Mouse (Mus musculus) natural killer cell, adult 2 months (primary cell): ENCODE results near the gene Ifna4.
A peak's percentile ranks its signal among the peaks of the same experiment; 100 is the strongest.
"Not testable (repeated sequence)": the region's sequence is repeated elsewhere in the genome, so short reads cannot be mapped to it uniquely, and the experiment has no call there.

Experiments
- DNase-seq, 2 experiments: peaks; one replicate each; pipeline ENCODE4 v3.0.0; 2022; ENCODE audit warnings: low spot score in 2 of 2

Ifna4 gene

DNA sequence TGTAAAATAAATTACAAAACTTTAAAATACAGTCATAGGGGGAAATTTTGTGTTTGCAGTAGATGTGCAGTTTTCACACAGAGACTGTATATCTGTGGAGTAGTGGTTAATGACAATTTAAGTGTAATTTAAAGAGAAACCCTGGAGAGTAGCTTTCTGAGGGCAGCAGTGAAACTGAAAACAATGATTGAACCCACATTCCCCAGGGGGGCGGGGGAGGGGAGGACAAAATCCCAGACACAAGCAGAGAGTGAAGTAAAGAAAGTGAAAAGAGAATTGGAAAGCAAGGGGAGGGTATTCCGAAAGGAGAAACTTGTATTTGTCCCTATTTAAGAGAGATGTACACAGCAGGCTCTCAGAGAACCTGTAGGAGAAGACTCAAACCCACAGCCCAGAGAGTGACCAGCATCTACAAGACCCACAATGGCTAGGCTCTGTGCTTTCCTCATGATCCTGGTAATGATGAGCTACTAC, at the start of gene Ifna4:
Gene Ifna4 (plus strand): TSS at position 424 of the 474 bp plus-strand sequence.
- no peak for DNase-seq

DNA sequence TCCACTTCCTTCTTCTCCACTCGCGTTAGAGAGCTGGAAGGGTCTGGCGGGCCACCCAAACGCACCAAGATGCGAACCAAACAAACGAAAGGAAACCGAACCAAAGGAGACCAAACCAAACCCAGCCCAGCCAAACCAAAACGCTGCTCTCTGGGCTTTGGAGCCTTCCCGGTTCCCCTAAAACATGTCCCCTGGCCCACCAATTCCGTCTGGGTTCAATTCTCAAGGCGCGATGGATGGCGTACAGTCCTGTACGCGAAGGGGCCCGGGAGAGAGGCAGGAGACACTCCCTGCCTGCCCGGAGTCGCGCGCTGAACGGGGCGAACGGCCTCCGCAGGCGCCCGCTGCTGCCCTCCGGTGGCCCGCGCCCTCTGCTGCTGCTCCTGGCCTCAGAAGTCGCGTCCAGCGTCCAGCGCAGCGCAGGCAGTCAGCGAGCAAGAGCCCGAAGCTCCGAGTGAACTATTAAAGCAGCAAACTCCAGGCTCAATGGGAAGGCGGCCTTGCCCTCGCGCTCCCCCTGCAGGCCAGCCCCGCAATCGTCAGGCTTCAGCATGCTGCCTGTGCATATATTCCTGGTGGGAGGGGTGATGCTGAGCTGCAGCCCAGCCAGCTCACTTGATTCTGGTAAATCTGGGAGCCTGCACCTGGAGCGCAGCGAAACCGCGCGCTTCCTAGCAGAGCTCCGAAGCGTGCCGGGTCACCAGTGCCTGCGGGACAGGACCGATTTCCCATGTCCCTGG, 47.6 kb upstream of the Ifna4 start, which contains the start of gene Gm13275:
Gene Gm13275 (plus strand): TSS at position 552 of the 740 bp plus-strand sequence.
- peak; percentile 74 to 77 for DNase-seq

DNA sequence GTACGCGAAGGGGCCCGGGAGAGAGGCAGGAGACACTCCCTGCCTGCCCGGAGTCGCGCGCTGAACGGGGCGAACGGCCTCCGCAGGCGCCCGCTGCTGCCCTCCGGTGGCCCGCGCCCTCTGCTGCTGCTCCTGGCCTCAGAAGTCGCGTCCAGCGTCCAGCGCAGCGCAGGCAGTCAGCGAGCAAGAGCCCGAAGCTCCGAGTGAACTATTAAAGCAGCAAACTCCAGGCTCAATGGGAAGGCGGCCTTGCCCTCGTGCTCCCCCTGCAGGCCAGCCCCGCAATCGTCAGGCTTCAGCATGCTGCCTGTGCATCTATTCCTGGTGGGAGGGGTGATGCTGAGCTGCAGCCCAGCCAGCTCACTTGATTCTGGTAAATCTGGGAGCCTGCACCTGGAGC, 44.6 kb upstream of the Ifna4 start, which contains the start of gene Gm13279:
Gene Gm13279 (plus strand): TSS at position 301 of the 400 bp plus-strand sequence.
- DNase-seq: not testable (repeated sequence)

DNA sequence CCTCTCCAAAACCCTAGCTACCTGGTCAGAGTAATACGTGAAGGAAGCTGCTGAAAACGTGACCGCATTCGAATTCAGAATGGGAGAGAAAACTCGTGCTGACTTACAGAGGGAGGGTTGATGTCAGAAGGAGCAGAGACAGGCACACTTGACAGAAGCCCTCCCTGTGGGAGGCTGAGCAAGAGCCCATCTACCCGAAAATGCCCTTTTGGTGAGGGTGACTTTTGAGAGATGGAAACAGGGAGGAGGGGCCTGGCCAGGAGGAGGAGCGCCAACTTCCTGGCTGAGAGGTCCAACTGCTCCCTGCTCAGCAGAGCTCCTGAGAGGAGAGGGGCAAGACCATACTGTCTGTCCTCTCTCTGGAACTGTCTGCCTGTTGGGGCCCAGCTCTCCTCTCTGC, 42.3 kb upstream of the Ifna4 start, which contains the start of gene Gm13285:
Gene Gm13285 (plus strand): TSS at position 301 of the 400 bp plus-strand sequence.
- not testable (repeated sequence) for DNase-seq

DNA sequence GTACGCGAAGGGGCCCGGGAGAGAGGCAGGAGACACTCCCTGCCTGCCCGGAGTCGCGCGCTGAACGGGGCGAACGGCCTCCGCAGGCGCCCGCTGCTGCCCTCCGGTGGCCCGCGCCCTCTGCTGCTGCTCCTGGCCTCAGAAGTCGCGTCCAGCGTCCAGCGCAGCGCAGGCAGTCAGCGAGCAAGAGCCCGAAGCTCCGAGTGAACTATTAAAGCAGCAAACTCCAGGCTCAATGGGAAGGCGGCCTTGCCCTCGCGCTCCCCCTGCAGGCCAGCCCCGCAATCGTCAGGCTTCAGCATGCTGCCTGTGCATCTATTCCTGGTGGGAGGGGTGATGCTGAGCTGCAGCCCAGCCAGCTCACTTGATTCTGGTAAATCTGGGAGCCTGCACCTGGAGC, 38.7 kb upstream of the Ifna4 start, which contains the start of gene Gm13287:
Gene Gm13287 (plus strand): TSS at position 301 of the 400 bp plus-strand sequence.
- not testable (repeated sequence) for DNase-seq

DNA sequence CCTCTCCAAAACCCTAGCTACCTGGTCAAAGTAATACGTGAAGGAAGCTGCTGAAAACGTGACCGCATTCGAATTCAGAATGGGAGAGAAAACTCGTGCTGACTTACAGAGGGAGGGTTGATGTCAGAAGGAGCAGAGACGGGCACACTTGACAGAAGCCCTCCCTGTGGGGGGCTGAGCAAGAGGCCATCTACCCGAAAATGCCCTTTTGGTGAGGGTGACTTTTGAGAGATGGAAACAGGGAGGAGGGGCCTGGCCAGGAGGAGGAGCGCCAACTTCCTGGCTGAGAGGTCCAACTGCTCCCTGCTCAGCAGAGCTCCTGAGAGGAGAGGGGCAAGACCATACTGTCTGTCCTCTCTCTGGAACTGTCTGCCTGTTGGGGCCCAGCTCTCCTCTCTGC, 36.4 kb upstream of the Ifna4 start, which contains the start of gene Gm13288:
Gene Gm13288 (plus strand): TSS at position 301 of the 400 bp plus-strand sequence.
- not testable (repeated sequence) for DNase-seq

DNA sequence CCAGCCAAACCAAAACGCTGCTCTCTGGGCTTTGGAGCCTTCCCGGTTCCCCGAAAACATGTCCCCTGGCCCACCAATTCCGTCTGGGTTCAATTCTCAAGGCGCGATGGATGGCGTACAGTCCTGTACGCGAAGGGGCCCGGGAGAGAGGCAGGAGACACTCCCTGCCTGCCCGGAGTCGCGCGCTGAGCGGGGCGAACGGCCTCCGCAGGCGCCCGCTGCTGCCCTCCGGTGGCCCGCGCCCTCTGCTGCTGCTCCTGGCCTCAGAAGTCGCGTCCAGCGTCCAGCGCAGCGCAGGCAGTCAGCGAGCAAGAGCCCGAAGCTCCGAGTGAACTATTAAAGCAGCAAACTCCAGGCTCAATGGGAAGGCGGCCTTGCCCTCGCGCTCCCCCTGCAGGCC, 35.9 kb upstream of the Ifna4 start:
- peak; percentile 11 to 21 for DNase-seq

DNA sequence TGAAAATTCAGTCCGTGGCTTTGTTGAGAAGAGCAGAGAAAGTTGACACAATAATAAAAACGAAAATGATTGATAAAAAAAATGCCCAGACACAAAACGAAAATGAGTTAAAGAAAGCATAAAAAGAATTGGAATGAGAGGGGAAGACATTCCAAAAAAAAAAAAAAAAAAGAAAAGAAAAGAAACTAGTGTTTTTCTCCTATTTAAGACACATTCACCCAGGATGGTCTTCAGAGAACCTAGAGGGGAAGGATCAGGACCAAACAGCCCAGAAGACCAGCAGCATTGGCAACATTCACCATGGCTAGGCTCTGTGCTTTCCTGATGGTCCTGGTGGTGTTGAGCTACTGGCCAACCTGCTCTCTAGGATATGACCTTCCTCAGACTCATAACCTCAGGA, 25.7 kb upstream of the Ifna4 start, which contains the start of gene Ifna7:
Gene Ifna7 (plus strand): TSS at position 301 of the 400 bp plus-strand sequence.
- DNase-seq: no peak

DNA sequence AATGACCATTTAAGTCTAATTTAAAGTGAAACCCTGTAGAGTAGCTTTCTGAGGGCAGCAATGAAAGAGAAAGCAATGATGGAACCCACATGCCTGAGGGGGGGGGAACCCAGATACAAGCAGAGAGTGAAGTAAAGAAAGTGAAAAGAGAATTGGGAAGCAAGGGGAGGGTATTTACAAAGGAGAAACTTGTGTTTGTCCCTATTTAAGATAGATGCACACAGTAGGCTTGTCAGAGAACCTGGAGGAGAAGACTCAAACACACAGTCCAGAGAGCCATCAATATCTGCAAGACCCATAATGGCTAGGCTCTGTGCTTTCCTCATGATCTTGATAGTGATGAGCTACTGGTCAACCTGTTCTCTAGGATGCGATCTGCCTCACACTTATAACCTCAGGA, 22.0 kb upstream of the Ifna4 start, which contains the start of gene Ifna11:
Gene Ifna11 (plus strand): TSS at position 301 of the 400 bp plus-strand sequence.
- no peak for DNase-seq

DNA sequence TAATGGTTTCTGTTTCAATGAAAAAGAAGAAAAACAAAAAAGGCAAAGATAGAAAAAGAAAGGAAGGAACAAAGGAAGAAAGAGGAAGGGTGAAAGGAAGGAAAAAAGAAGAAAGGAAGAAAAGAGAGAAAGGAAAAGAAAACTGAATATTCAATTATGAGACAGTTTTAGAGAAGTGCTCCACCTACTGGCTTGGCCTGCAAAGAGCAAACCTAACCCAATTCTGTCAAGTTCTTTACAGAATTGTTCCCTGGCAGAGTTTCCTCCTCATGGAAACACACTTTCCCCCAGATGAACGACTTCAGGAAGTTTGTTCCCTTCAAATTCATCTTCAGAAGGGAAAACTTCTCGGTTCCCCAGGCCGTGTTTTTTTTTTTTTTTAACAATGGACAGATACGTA, 18.7 kb upstream of the Ifna4 start:
- DNase-seq: no peak

DNA sequence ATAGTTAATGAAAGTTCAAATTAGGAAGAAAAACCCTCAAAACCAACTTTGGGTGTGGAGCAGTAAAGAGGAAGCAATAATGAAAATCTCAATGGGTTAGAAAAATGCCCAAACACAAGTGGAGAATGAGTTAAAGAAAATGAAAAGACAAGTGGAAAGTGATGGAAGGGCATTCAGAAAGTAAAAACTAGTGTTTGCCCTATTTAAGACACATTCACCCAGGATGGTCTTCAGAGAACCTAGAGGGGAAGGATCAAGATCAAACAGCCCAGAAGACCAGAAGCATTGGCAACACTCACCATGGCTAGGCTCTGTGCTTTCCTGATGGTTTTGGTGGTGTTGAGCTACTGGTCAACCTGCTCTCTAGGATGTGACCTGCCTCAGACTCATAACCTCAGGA, 14.5 kb upstream of the Ifna4 start, which contains the start of gene Ifna6:
Gene Ifna6 (plus strand): TSS at position 301 of the 400 bp plus-strand sequence.
- not testable (repeated sequence) for DNase-seq

DNA sequence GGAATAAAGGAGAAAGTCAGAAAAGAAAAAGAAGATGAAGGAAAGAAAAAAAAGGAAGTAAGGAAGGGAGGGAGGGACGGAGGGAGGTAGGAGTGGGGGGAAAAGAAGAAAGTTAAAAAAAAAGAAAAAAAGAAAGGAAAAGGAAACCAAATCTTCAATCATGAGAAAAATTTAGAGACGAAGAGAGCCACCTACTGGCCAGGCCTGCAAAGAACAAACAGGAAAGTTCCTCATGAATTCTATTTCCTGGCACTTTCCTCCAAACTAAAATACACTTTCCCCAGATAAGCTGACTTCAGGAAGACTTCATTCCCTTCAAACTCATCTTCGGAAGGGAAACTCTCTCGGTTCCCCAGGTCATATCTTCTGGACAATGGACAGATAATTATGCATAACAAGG, 11.1 kb upstream of the Ifna4 start:
- peak in 1 of 2 experiments; percentile 24 for DNase-seq

DNA sequence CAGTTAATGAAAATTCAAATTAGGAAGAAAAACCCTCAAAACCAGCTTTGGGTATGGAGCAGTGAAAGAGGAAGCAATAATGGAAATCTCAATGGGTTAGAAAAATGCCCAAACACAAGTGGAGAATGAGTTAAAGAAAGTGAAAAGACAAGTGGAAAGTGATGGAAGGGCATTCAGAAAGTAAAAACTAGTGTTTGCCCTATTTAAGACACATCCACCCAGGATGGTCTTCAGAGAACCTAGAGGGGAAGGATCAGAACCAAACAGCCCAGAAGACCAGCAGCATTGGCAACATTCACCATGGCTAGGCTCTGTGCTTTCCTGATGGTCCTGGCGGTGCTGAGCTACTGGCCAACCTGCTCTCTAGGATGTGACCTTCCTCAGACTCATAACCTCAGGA, 6.4 kb upstream of the Ifna4 start, which contains the start of gene Ifna5:
Gene Ifna5 (plus strand): TSS at position 301 of the 400 bp plus-strand sequence.
- not testable (repeated sequence) for DNase-seq

DNA sequence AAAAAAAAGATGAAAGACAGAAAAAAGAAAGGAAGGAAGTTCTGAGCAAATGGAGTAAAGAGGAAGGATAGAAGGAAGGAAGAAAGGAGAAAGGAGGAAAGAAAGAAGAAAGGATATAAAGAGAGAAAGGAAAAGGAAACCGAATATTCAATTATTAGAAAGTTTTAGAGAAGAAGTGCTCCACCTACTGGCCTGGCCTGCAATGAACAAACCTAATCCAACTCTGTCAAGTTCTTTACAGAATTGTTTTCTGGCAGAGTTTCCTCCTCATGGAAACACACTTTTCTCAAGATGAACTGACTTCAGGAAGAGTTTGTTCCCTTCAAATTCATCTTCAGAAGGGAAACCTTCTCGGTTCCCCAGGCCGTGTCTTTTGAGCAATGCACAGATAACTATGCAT, 2.8 kb upstream of the Ifna4 start:
- DNase-seq: no peak

DNA sequence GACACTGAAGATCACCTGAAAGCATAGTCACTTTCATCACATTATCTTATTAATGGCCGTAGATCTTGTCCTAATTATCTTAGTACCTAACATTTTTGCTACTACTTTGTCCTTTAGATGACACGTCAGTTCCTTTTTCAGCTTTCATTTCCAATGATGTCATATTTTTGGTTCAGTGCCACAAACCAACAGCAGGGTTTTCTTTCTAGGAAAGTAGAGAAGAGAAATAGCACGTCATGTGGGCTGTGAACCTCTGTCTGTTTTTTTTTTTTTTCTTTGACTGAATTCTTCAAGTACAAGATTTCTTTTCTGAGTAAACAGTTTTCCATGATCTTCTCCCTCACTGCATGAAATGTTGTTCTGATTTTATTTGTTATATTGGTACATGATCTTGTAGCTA, 1.6 kb upstream of the Ifna4 start:
- DNase-seq: no peak

DNA sequence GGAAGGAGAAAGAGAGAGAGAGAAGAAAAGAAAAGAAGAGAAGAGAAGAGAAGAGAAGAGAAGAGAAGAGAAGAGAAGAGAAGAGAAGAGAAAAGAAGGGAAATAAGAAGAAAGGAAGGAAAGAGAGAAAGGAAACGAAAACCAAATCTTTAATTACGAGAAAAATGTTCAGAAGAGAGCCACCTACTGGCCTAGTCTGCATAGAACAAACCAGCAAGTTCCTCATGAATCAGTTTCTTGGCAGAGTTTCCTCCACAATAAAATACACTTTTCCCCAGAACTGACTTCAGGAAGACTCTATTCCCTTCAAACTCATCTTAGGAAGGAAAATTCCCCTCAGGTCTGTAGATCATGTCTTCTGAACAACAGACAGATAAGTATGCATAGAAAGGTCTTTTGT, 3.7 kb downstream of the Ifna4 start:
- no peak for DNase-seq

DNA sequence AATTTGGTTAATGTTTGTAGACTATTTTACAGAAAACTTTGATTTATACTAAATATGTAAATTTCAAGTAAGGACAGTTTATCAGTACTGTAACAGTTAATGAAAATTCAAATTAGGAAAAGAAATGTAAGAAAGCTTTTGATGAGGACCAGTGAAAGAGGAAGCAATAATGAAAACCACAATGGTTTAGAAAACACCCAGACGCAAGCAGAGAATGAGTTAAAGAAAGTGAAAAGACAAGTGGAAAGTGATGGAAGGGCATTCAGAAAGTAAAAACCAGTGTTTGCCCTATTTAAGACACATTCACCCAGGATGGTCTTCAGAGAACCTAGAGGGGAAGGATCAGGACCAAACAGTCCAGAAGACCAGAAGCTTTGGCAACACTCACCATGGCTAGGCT, 8.0 kb downstream of the Ifna4 start, which contains the start of gene Ifna1:
Gene Ifna1 (plus strand): TSS at position 390 of the 400 bp plus-strand sequence.
- no peak for DNase-seq

DNA sequence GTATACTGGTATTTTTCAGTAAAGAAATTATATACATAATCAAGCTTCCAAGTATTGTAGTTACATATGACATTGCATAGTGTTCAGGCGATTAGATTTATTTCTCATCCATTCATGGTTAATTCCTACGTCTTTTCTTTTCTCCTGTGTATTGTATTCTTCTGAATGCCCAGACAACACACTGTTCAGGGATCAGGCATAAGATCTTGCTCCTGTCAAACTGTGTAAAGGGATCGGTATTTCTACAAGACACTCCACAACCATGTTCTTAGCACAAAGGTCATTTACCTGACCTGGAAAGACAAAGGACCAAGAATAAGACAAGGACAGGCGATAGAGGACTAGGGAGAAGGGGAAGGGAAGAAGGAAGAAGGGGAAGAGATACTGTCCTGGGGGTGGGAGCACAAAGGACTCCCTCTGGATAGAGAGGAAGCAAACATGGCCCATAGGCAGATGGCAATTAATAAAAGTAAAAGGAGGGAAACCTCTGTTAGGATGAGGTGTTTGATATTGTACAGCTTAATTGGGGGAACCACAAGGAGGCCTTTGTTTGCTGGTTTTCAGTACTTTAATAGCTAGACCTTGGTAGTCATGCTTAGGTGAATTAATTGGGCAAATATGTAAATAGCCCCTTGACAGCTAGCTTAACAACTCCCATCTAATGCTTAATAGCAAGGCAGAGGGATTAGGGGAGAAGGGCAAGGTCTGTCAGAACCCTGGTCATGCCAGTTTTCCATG, 9.5 kb downstream of the Ifna4 start:
- no peak for DNase-seq

DNA sequence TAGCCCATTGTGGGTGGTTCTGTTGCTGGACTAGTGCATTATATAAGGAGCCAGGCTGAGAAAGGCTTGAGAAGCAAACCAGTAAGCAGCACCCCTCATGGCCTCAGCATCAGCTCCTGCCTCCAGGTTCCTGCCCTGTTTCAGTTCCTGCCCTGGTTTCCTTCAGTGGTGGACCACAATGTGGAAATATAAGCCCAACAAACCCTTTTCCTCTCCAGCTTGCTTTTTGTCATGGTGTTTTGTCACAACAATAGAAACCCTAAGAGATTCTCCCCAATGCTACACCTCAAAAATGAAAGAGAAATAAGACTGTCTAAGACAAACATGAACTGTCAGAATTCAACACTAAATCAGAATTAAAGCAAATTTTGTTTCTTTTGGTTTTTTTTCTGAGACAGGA, 17.6 kb downstream of the Ifna4 start:
- DNase-seq: no peak

DNA sequence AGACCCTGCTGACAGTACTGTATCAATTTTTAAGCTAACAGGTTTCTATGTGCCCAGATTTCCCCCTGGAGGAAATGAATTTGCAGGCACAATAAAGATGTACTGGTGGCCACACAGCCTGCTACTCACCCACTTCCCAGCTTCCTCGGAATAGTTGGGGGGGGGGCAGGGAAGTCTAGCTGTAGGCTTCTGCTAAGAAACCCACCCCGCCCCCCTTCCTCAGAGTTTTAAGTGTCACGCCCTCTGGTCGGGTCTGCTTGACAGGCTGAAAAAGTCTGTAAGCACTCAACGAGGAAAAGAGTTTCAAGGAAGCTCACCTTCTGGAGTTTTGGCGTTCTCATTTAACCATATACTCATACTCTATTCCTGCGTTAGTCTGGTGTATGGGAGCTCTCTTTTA, 21.6 kb downstream of the Ifna4 start:
- no peak for DNase-seq

DNA sequence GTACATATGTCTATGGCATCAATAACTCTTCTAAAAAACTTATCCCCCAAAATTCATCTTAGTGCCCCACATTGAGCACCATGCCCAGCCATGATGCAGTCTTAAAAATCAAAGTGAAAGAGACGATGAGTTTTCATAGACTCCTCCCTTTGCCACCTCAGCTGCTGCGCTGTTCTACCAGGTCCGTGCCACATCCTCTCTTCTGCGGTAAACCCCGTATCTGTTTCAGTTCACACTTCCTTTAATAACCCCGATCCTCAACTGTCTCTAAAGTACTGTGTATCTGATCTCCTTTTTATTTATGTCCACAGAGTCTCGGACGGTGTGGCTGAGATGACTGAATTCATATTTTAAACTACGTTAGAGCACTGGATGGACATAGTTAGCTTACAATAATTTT, 22.9 kb downstream of the Ifna4 start:
- DNase-seq: peak; percentile 78 to 79

DNA sequence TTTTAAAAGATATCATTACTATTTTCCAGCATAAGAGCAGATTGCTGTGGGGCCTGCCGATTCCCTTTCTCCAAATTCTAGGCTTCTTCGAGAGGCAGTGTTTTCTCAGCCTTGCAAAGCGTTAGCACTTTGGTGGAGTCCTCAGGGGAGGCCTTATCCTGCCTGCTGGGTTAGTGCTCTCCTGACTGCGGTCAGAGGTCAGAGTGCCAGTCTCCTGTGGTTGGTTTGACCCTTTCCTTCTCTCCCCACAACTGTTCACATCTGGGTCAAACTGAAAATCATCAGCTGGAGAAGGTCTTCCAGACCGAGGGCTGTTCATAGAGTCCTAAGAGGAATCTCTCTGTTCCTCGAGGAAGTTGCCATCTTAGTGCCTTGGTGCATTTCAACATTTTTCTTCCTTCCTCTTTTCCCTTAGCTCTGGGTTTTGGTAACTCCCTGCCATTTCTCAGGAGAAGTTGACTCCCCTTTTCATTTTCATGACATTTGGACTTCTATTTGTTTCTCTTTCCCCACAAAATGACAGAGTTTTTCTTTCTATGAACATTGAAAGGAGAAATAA, 23.4 kb downstream of the Ifna4 start:
- peak; percentile 14 to 30 for DNase-seq
